Comparison of ENCODE assay signal across 8 mouse cellular contexts in genomic region chr10:128270287-128270841, GRCm38 (mm10). TPM values are rescaled to one million over a fixed set of nuclear protein-coding genes. Genes with fewer than 3 reads are reported as not detected.
DNase-seq lines count a peak whose midpoint lies in the region; ATAC-seq lines count a peak whose summit lies in the region.

Stat2 (plus strand) TSS chr10:128270559.

- H3K4me3 ChIP-seq in hindbrain, embryonic 11.5 days (ENCODE audit: low read depth, low read length) = peak within 1 kb of the TSS; percentile 78

- H3K9me3 ChIP-seq in hindbrain, embryonic 11.5 days (ENCODE audit: control insufficient read depth, low read length) = no peaks in the 10 kb centered on the region

- ATAC-seq in hindbrain, embryonic 11.5 days (ENCODE audit: low FRiP score) = peak; percentile 99

- H3K27me3 ChIP-seq in hindbrain, embryonic 11.5 days (ENCODE audit: control insufficient read depth, insufficient read depth, low read length) = no peaks in the 10 kb centered on the region

- peak within 1 kb of the TSS; percentile 92 for H3K9ac ChIP-seq in hindbrain, embryonic 11.5 days (ENCODE audit: low read depth, low read length)

- no peaks in the 10 kb centered on the region for H3K36me3 ChIP-seq in hindbrain, embryonic 11.5 days (ENCODE audit: control insufficient read depth, insufficient read depth, low read length)

- no peaks in the 10 kb centered on the region for H3K4me1 ChIP-seq in hindbrain, embryonic 11.5 days (replicated peaks; ENCODE audit: control insufficient read depth, insufficient read depth, low read length)

- peak; percentile 99 for DNase-seq in Muller cell, postnatal 12 days (ENCODE audit: inconsistent ontology term)
- peak; percentile 99 for DNase-seq in cerebellum, adult 9-11 months
- peak; percentile 97 to 98 for DNase-seq in frontal cortex, adult 2 months (ENCODE audit: extremely low spot score in 1 of 2, low spot score in 1 of 2)
- DNase-seq in hindbrain, embryonic 11.5 days (ENCODE audit: low spot score) = peak; percentile 96
- peak; percentile 94 to 96 for DNase-seq in layer of hippocampus, postnatal 10 days (ENCODE audit: low spot score in 2 of 2)
- peak; percentile 99 for DNase-seq in lung, postnatal 10 days
- DNase-seq in ovary, postnatal 36 days (ENCODE audit: low spot score) = peak; percentile 95
- DNase-seq in thymus, postnatal 25 days = peak; percentile 94

- peak within 1 kb of the TSS; percentile 77 for H3K27ac ChIP-seq in hindbrain, embryonic 11.5 days (ENCODE audit: low read depth, low read length)

- under 1% methylated on average over 42 of the region's 43 CpGs for WGBS in hindbrain, embryonic 11.5 days

- H3K4me2 ChIP-seq in hindbrain, embryonic 11.5 days (replicated peaks; ENCODE audit: low read depth, low read length) = peak within 1 kb of the TSS; percentile 63

RNA-seq across cellular contexts. Expression of gene Stat2, which starts in this region (rescaled TPM):
- 29.6 and 33.3 TPM in 2 replicates for polyA plus RNA-seq in frontal cortex, adult 2 months (2012; rRNA removed)
- 15.4 and 17.3 TPM in 2 replicates for polyA plus RNA-seq in hindbrain, embryonic 11.5 days (2014; fragmentation: Nextera tagmentation; extraction: Ambion mirVana)
- total RNA-seq in layer of hippocampus, postnatal 10 days (2021) = 10 to 100 TPM; 25.6 to 29.3 TPM

Comparison
In these comparisons a context has a peak if more than half of its experiments do, and no peak if none do; other contexts are left out.
1. Peak in every context shown above with its lines: DNase-seq, ATAC-seq, H3K4me3 ChIP-seq and H3K27ac ChIP-seq.